Mouse (Mus musculus) neural tube, embryonic 13.5 days (tissue): ENCODE measurements around the gene Mrpl55. TPM values are rescaled to one million over a fixed set of nuclear protein-coding genes. Genes with fewer than 3 reads are reported as not detected.

Source experiments
- ATAC-seq: fragments of 200-750 bp; cut with Nextera tagmentation; 2 replicates; pipeline ENCODE4 v1.8.0; 2017; ENCODE audit warnings: low read depth, mild to moderate bottlenecking, moderate TSS enrichment, moderate library complexity
- H3K27ac ChIP-seq: fragments of 300-500 bp; sonication (generic); replicated peaks from 2 replicates; pipeline ENCODE4 v1.5.1; 2015; ENCODE audit warnings: moderate library complexity, mild to moderate bottlenecking, inconsistent platforms
- H3K27me3 ChIP-seq: fragments of 300-500 bp; sonication (generic); 2 replicates; pipeline ENCODE4 v1.6.1; 2015; ENCODE audit warnings: mild to moderate bottlenecking, inconsistent platforms
- H3K36me3 ChIP-seq: fragments of 300-500 bp; sonication (generic); 2 replicates; pipeline ENCODE4 v1.6.1; 2015; ENCODE audit warnings: mild to moderate bottlenecking, inconsistent platforms
- H3K4me1 ChIP-seq: fragments of 300-500 bp; sonication (generic); replicated peaks from 2 replicates; pipeline ENCODE4 v1.6.1; 2015; ENCODE audit warnings: inconsistent platforms
- H3K4me2 ChIP-seq: fragments of 300-500 bp; sonication (generic); 2 replicates; pipeline ENCODE4 v1.6.1; 2015; ENCODE audit warnings: inconsistent platforms, mild to moderate bottlenecking, moderate library complexity
- H3K4me3 ChIP-seq: fragments of 300-500 bp; sonication (generic); 2 replicates; pipeline ENCODE4 v1.5.1; 2015; ENCODE audit warnings: mild to moderate bottlenecking, inconsistent platforms
- H3K9ac ChIP-seq: fragments of 300-500 bp; sonication (generic); 2 replicates; pipeline ENCODE4 v1.6.1; 2015; ENCODE audit warnings: moderate library complexity, mild to moderate bottlenecking, inconsistent platforms
- H3K9me3 ChIP-seq: fragments of 300-500 bp; sonication (generic); 2 replicates; pipeline ENCODE4 v1.6.1; 2016; ENCODE audit warnings: inconsistent platforms
- WGBS: fragments of 180-500 bp; shearing (Covaris S2); methylation state at CpG from one replicate; pipeline ENCODE4 v1.1.7; 2015; 5-methylcytosine and 5-hydroxymethylcytosine counted together
- polyA plus RNA-seq: library from polyadenylated mRNA; unstranded; fragments of >200 nt; fragmentation: Nextera tagmentation; extraction: Ambion mirVana; gene quantifications from 2 replicates; pipeline ENCODE4 v1.2.1, GENCODE M21; 2015

Mrpl55 gene
- polyA plus RNA-seq, 1 experiment from 2014 or later = 95.6 TPM

- 4% methylated on average over 14 of the region's 15 CpGs for WGBS
- H3K9me3 ChIP-seq = no peaks in the 10 kb centered on the region
- H3K9ac ChIP-seq = 0 out of 2 replicates have a peak overlapping the region, but pooled peaks have one; percentile 26
- H3K4me1 ChIP-seq = peaks cover 18% of the 10 kb centered on the region
- no peak overlapping the region for H3K4me3 ChIP-seq
- no peaks in the 10 kb centered on the region for H3K36me3 ChIP-seq
- peaks cover 6% of the 10 kb centered on the region for H3K27me3 ChIP-seq
- no peak overlapping the region for H3K27ac ChIP-seq
- H3K4me2 ChIP-seq = 0 out of 2 replicates have a peak overlapping the region, but pooled peaks have one; percentile 5
- ATAC-seq = peak; percentile 81
These were observed 36.5 kb downstream of the Mrpl55 start for GRCm38 (mm10) chr11:59238525-59239427.

- Histone ChIP-seq H3K27ac (no peak overlapping the region), H3K4me2 (no peak overlapping the region), H3K9ac (0 out of 2 replicates have a peak overlapping the region, but pooled peaks have one; percentile 26), H3K4me1 (peaks cover 18% of the 10 kb centered on the region), H3K4me3 (no peak overlapping the region), H3K27me3 (peaks cover 6% of the 10 kb centered on the region), H3K9me3 (no peaks in the 10 kb centered on the region), H3K36me3 (no peaks in the 10 kb centered on the region)
- peak; percentile 47 for ATAC-seq
- WGBS = 58% methylated on average over 4 of the region's 4 CpGs
These were observed 37.1 kb downstream of the Mrpl55 start for GRCm38 (mm10) chr11:59239428-59239785.

GRCm38 (mm10) chr11:59239796-59240195, 37.5 kb downstream of the Mrpl55 start:
- no peak overlapping the region for H3K9ac ChIP-seq
- H3K27ac ChIP-seq = no peak overlapping the region
- WGBS = 78% methylated on average over 4 of the region's 4 CpGs
- peaks cover 6% of the 10 kb centered on the region for H3K27me3 ChIP-seq
- no peaks in the 10 kb centered on the region for H3K9me3 ChIP-seq
- H3K4me1 ChIP-seq = peaks cover 18% of the 10 kb centered on the region
- no peak overlapping the region for H3K4me2 ChIP-seq
- no peak for ATAC-seq
- H3K36me3 ChIP-seq = no peaks in the 10 kb centered on the region
- no peak overlapping the region for H3K4me3 ChIP-seq

GRCm38 (mm10) chr11:59241841-59242240, 39.6 kb downstream of the Mrpl55 start:
- Histone ChIP-seq H3K36me3 (no peaks in the 10 kb centered on the region), H3K4me3 (no peak overlapping the region), H3K4me2 (no peak overlapping the region), H3K27me3 (peaks cover 6% of the 10 kb centered on the region), H3K27ac (no peak overlapping the region), H3K4me1 (peaks cover 18% of the 10 kb centered on the region), H3K9ac (0 out of 2 replicates have a peak overlapping the region, but pooled peaks have one; percentile 13), H3K9me3 (no peaks in the 10 kb centered on the region)
- 42% methylated on average over 3 of the region's 3 CpGs for WGBS
- no peak for ATAC-seq

- H3K9ac ChIP-seq = no peak overlapping the region
- H3K9me3 ChIP-seq = no peaks in the 10 kb centered on the region
- peaks cover 12% of the 10 kb centered on the region for H3K4me1 ChIP-seq
- no peak overlapping the region for H3K4me2 ChIP-seq
- 24% methylated on average over 6 of the region's 6 CpGs for WGBS
- H3K27ac ChIP-seq = no peak overlapping the region
- H3K36me3 ChIP-seq = no peaks in the 10 kb centered on the region
- no peak overlapping the region for H3K4me3 ChIP-seq
- peaks cover 7% of the 10 kb centered on the region for H3K27me3 ChIP-seq
- ATAC-seq = no peak
These were observed 41.6 kb downstream of the Mrpl55 start for GRCm38 (mm10) chr11:59243856-59244255.

GRCm38 (mm10) chr11:59248101-59248500, 45.8 kb downstream of the Mrpl55 start:
- no peak overlapping the region for H3K4me3 ChIP-seq
- no peak for ATAC-seq
- 77% methylated on average over 10 of the region's 10 CpGs for WGBS
- H3K27ac ChIP-seq = no peak overlapping the region
- H3K36me3 ChIP-seq = no peaks in the 10 kb centered on the region
- no peaks in the 10 kb centered on the region for H3K4me1 ChIP-seq
- H3K4me2 ChIP-seq = no peak overlapping the region
- H3K9ac ChIP-seq = no peak overlapping the region
- peaks cover 3% of the 10 kb centered on the region; the same call in 1 of the 2 replicates for H3K27me3 ChIP-seq
- H3K9me3 ChIP-seq = no peaks in the 10 kb centered on the region

Other genes with a start within 250 kb of the Mrpl55 start
- gene Hist3h2a, start 247.8 kb upstream of the Mrpl55 start, polyA plus RNA-seq = 124 and 126 TPM in 2 replicates
- gene Trim17, start 247.8 kb upstream of the Mrpl55 start, polyA plus RNA-seq = 0.90 and 1.3 TPM in 2 replicates
- 19.7 and 20.2 TPM in 2 replicates for gene Trim11, start 224.4 kb upstream of the Mrpl55 start, polyA plus RNA-seq
- gene Obscn, start 66.1 kb upstream of the Mrpl55 start, polyA plus RNA-seq = 0.27 and 0.55 TPM in 2 replicates
- gene Iba57, start 38.7 kb upstream of the Mrpl55 start, polyA plus RNA-seq = 6.0 and 6.3 TPM in 2 replicates
- gene Gjc2, start 19.3 kb upstream of the Mrpl55 start, polyA plus RNA-seq = 0.17 TPM in 1 of 2 replicates, not detected in the other
- gene Guk1, start 10.3 kb upstream of the Mrpl55 start, polyA plus RNA-seq = 179 and 191 TPM in 2 replicates
- gene 2310033P09Rik, start 5.8 kb downstream of the Mrpl55 start, polyA plus RNA-seq = 26.3 and 28.8 TPM in 2 replicates
- 642 and 663 TPM in 2 replicates for gene Arf1, start 25.8 kb downstream of the Mrpl55 start, polyA plus RNA-seq
- 1.2 and 1.7 TPM in 2 replicates for gene Wnt3a, start 88.3 kb downstream of the Mrpl55 start, polyA plus RNA-seq
- 3.6 and 3.8 TPM in 2 replicates for gene Wnt9a, start 104.4 kb downstream of the Mrpl55 start, polyA plus RNA-seq
- not detected in 2 replicates for gene Prss38, start 173.2 kb downstream of the Mrpl55 start, polyA plus RNA-seq
- 15.0 and 15.2 TPM in 2 replicates for gene Jmjd4, start 247.6 kb downstream of the Mrpl55 start, polyA plus RNA-seq
- gene Snap47, start 248.7 kb downstream of the Mrpl55 start, polyA plus RNA-seq = 471 and 491 TPM in 2 replicates